Mouse (Mus musculus) lung, postnatal 0 days (tissue): ENCODE measurements around the gene Vcl. TPM values are rescaled to one million over a fixed set of nuclear protein-coding genes. Genes with fewer than 3 reads are reported as not detected.

Experiments used
- ATAC-seq: fragments of 200-750 bp; cut with Nextera tagmentation; 2 replicates; pipeline ENCODE4 v1.8.0; 2017; ENCODE audit warnings: moderate library complexity
- DNase-seq: peaks from one replicate; pipeline ENCODE4 v3.0.0-alpha.2; 2016; ENCODE audit warnings: low spot score
- H3K27ac ChIP-seq: fragments of 300-500 bp; sonication (generic); 2 replicates; pipeline ENCODE4 v1.5.1; 2014; ENCODE audit warnings: antibody characterized with exemption, mild to moderate bottlenecking, low read length, mixed read lengths
- H3K27me3 ChIP-seq: fragments of 300-500 bp; sonication (generic); replicated peaks from 2 replicates; pipeline ENCODE4 v1.6.1; 2014; ENCODE audit warnings: low read length, mixed read lengths; ENCODE audit not compliant: insufficient read depth
- H3K36me3 ChIP-seq: fragments of 300-500 bp; sonication (generic); 2 replicates; pipeline ENCODE4 v1.6.1; 2014; ENCODE audit warnings: low read length, mixed read lengths; ENCODE audit not compliant: insufficient read depth
- H3K4me1 ChIP-seq: fragments of 300-500 bp; sonication (generic); 2 replicates; pipeline ENCODE4 v1.6.1; 2014; ENCODE audit warnings: antibody characterized with exemption, low read depth, low read length, mixed read lengths; ENCODE audit not compliant: insufficient read depth
- H3K4me2 ChIP-seq: fragments of 300-500 bp; sonication (generic); replicated peaks from 2 replicates; pipeline ENCODE4 v1.6.1; 2014; ENCODE audit warnings: low read depth, mild to moderate bottlenecking, low read length, moderate library complexity, mixed read lengths
- H3K4me3 ChIP-seq: fragments of 300-500 bp; sonication (generic); 2 replicates; pipeline ENCODE4 v1.5.1; 2014; ENCODE audit warnings: low read depth, low read length
- H3K9ac ChIP-seq: fragments of 300-500 bp; sonication (generic); replicated peaks from 2 replicates; pipeline ENCODE4 v1.6.1; 2014; ENCODE audit warnings: low read depth, mild to moderate bottlenecking
- H3K9me3 ChIP-seq: fragments of 300-500 bp; sonication (generic); 2 replicates; pipeline ENCODE4 v1.6.1; 2016; ENCODE audit warnings: low read length, mixed read lengths
- CTCF ChIP-seq: IDR thresholded peaks from 2 replicates; pipeline ENCODE4 v1.5.1; 2016; ENCODE audit warnings: antibody characterized with exemption, mild to moderate bottlenecking
- EP300 ChIP-seq: IDR thresholded peaks from 2 replicates; pipeline ENCODE4 v1.6.1; 2016; ENCODE audit warnings: antibody characterized with exemption, mild to moderate bottlenecking, control low read depth
- WGBS: fragments of 180-500 bp; shearing (Covaris S2); extraction: QIAGEN DNeasy Blood & Tissue Kit; methylation state at CpG from one replicate; pipeline ENCODE4 v1.1.7; 2014; 5-methylcytosine and 5-hydroxymethylcytosine counted together
- polyA plus RNA-seq: library from polyadenylated mRNA; unstranded; fragments of >200 nt; fragmentation: Nextera tagmentation; extraction: Ambion mirVana; gene quantifications from 2 replicates; pipeline ENCODE4 v1.2.1, GENCODE M21; 2015

The Vcl gene
- polyA plus RNA-seq, 1 experiment from 2014 or later = 42.8 TPM

GRCm38 (mm10) chr14:20962466-20962865 is 33.3 kb downstream of the Vcl start:
- no peak for ATAC-seq
- H3K4me3 ChIP-seq = no peak overlapping the region
- WGBS = 35% methylated on average over 1 of the region's 1 CpGs

GRCm38 (mm10) chr14:20962906-20963305 is 33.7 kb downstream of the Vcl start:
- Histone ChIP-seq H3K4me3 (no peak overlapping the region), H3K9ac (no peak overlapping the region), H3K27ac (no peak overlapping the region), H3K27me3 (no peaks in the 10 kb centered on the region), H3K36me3 (no peaks in the 10 kb centered on the region), H3K4me1 (peaks cover 4% of the 10 kb centered on the region; the same call in 1 of the 2 replicates), H3K9me3 (no peaks in the 10 kb centered on the region), H3K4me2 (no peak overlapping the region)
- WGBS = 74% methylated on average over 1 of the region's 1 CpGs
- TF ChIP-seq EP300 (no peak), CTCF (no peak)
- no peak for DNase-seq
- ATAC-seq = no peak

More at GRCm38 (mm10) chr14:20962466-20962865, 33.3 kb downstream of the Vcl start:
- Histone ChIP-seq H3K27ac (no peak overlapping the region), H3K4me2 (no peak overlapping the region), H3K9ac (no peak overlapping the region), H3K27me3 (no peaks in the 10 kb centered on the region), H3K36me3 (no peaks in the 10 kb centered on the region), H3K4me1 (peaks cover 4% of the 10 kb centered on the region; the same call in 1 of the 2 replicates), H3K9me3 (no peaks in the 10 kb centered on the region)
- no peak for DNase-seq
- TF ChIP-seq CTCF (no peak), EP300 (no peak)

GRCm38 (mm10) chr14:20963863-20964262 is 34.7 kb downstream of the Vcl start:
- no peak for DNase-seq
- no peak overlapping the region; the same call in 1 of the 2 replicates for H3K27ac ChIP-seq
- H3K36me3 ChIP-seq = no peaks in the 10 kb centered on the region
- no peak overlapping the region for H3K9ac ChIP-seq
- no peaks in the 10 kb centered on the region for H3K27me3 ChIP-seq
- peaks cover 4% of the 10 kb centered on the region; the same call in 1 of the 2 replicates for H3K4me1 ChIP-seq
- no peak overlapping the region for H3K4me3 ChIP-seq
- no peak overlapping the region for H3K4me2 ChIP-seq
- TF ChIP-seq CTCF (no peak), EP300 (no peak)
- 76% methylated on average over 4 of the region's 4 CpGs for WGBS
- H3K9me3 ChIP-seq = no peaks in the 10 kb centered on the region
- ATAC-seq = no peak

- Histone ChIP-seq H3K27ac (no peak overlapping the region; the same call in 1 of the 2 replicates), H3K4me1 (peaks cover 4% of the 10 kb centered on the region; the same call in 1 of the 2 replicates), H3K27me3 (no peaks in the 10 kb centered on the region), H3K9me3 (no peaks in the 10 kb centered on the region), H3K9ac (no peak overlapping the region), H3K4me2 (no peak overlapping the region), H3K36me3 (no peaks in the 10 kb centered on the region), H3K4me3 (no peak overlapping the region)
- ATAC-seq (no peak), DNase-seq (no peak)
- WGBS = 50% methylated on average over 2 of the region's 2 CpGs
- no peak for TF ChIP-seq EP300
- TF ChIP-seq CTCF = no peak
These were observed 35.1 kb downstream of the Vcl start for GRCm38 (mm10) chr14:20964285-20964684.

GRCm38 (mm10) chr14:20966959-20967670 is 37.9 kb downstream of the Vcl start:
- Histone ChIP-seq H3K9me3 (no peaks in the 10 kb centered on the region), H3K4me3 (no peak overlapping the region), H3K4me2 (no peak overlapping the region), H3K27ac (no peak overlapping the region), H3K9ac (no peak overlapping the region), H3K36me3 (no peaks in the 10 kb centered on the region), H3K4me1 (no peaks in the 10 kb centered on the region; the same call in 1 of the 2 replicates), H3K27me3 (no peaks in the 10 kb centered on the region)
- DNase-seq = no peak
- TF ChIP-seq EP300 (no peak), CTCF (no peak)
- no peak for ATAC-seq
- 81% methylated on average over 3 of the region's 3 CpGs for WGBS

GRCm38 (mm10) chr14:20969066-20969465 is 39.9 kb downstream of the Vcl start:
- no peaks in the 10 kb centered on the region for H3K36me3 ChIP-seq
- no peaks in the 10 kb centered on the region for H3K9me3 ChIP-seq
- WGBS = 82% methylated on average over 1 of the region's 1 CpGs
- TF ChIP-seq CTCF (no peak), EP300 (no peak)
- no peaks in the 10 kb centered on the region; the same call in 1 of the 2 replicates for H3K4me1 ChIP-seq
- no peak overlapping the region for H3K27ac ChIP-seq
- ATAC-seq (no peak), DNase-seq (peak; percentile 34)
- no peak overlapping the region for H3K4me2 ChIP-seq
- H3K27me3 ChIP-seq = no peaks in the 10 kb centered on the region
- H3K4me3 ChIP-seq = no peak overlapping the region
- H3K9ac ChIP-seq = no peak overlapping the region
